ENCODE assay signal across 21 mouse cellular contexts in the genomic region with DNA sequence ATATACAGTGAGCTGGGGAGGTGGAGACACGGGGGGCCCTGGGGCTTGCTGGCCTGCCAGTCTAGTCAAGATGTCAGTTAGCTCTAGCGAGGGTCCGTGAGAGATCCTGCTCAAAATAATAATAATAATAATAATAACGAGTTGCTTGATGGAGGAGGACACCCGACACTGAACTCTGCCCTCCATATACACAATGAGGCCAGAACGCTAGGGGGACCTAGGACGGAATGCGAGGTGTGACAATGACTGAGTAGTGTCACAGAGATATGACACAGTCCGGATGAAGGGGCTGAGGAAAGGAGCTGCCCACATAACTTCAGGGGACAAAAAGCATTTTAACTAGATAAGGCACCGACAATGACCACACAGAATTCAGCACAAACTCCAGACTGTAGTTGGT.
DNase-seq lines count a peak whose midpoint lies in the region; ATAC-seq and TF ChIP-seq lines count a peak whose summit lies in the region.
"Had no signal": no experiment of that assay in that cellular context is flagged by ENCODE, and none has a peak within 500 bp of the region (broad histone marks: within the 10 kb centered on the region; RNA-seq: fewer than 3 reads in every experiment).

No protein-coding gene starts in this region.

- ATAC-seq in activated CD4-positive, CD25-positive, alpha-beta regulatory T cell, adult 4 months: no peak
- ATAC-seq: forebrain, embryonic 13.5 days; forebrain, embryonic 15.5 days; forebrain, postnatal 0 days had no signal

- TF ChIP-seq CTCF in thymus, adult 2 months (IDR thresholded peaks at IDR 0.05; ENCODE audit: borderline replicate concordance, control insufficient read depth, extremely low read depth, insufficient read depth, low read length, poor library complexity): no peak
- no peak for TF ChIP-seq CTCF in bone marrow, adult 2 months (IDR thresholded peaks at IDR 0.05; ENCODE audit: control insufficient read depth, insufficient read depth, low read length)

- no peaks in the 10 kb centered on the region for H3K27me3 ChIP-seq in thymus, adult 2 months (ENCODE audit: control insufficient read depth, insufficient read depth, low read length)
- H3K27me3 ChIP-seq: embryonic facial prominence, embryonic 12.5 days; forebrain, embryonic 13.5 days; forebrain, embryonic 15.5 days; Patski had no signal

- no peak for DNase-seq in thymus, adult 2 months
- DNase-seq in thymus, postnatal 0 days (ENCODE audit: low spot score): no peak
- peak; percentile 44 for DNase-seq in thymus, postnatal 4 days
- no peak for DNase-seq in thymus, postnatal 36 days
- DNase-seq: adrenal gland, adult 2 months; adrenal gland, postnatal 10 days; adrenal gland, postnatal 25 days; cerebellum, adult 11-12 months; cerebellum, adult 2 months; cerebellum, adult 9-10 months; cerebellum, postnatal 10 days; cerebellum, postnatal 25 days; forebrain, postnatal 0 days had no signal

- peaks cover 50% of the 10 kb centered on the region for H3K4me1 ChIP-seq in thymus, adult 2 months (replicated peaks; ENCODE audit: control insufficient read depth, insufficient read depth, low read length)
- H3K4me1 ChIP-seq in bone marrow, adult 2 months (ENCODE audit: control insufficient read depth, insufficient read depth, low read length): peaks cover 7% of the 10 kb centered on the region; the same call in 1 of the 2 replicates
- H3K4me1 ChIP-seq: embryonic facial prominence, embryonic 10.5 days; embryonic facial prominence, embryonic 12.5 days; forebrain, embryonic 13.5 days; forebrain, embryonic 15.5 days had no signal

- no peak overlapping the region for H3K4me3 ChIP-seq in thymus, adult 2 months (ENCODE audit: control insufficient read depth, insufficient read depth, low read length)
- H3K4me3 ChIP-seq in bone marrow, adult 2 months (replicated peaks; ENCODE audit: control insufficient read depth, low read depth, low read length): no peak overlapping the region
- H3K4me3 ChIP-seq: embryonic facial prominence, embryonic 10.5 days; embryonic facial prominence, embryonic 12.5 days; forebrain, embryonic 13.5 days; forebrain, embryonic 15.5 days had no signal

- no peaks in the 10 kb centered on the region for H3K36me3 ChIP-seq in thymus, adult 2 months (ENCODE audit: control insufficient read depth, insufficient read depth, low read length)
- H3K36me3 ChIP-seq: embryonic facial prominence, embryonic 10.5 days; embryonic facial prominence, embryonic 12.5 days; forebrain, embryonic 15.5 days; G1E had no signal

- peak overlapping the region; percentile 97 for H3K27ac ChIP-seq in thymus, adult 2 months (ENCODE audit: control insufficient read depth, insufficient read depth, low read length)
- peak overlapping the region; percentile 15; the same call in 1 of the 2 replicates for H3K27ac ChIP-seq in bone marrow, adult 2 months (ENCODE audit: control insufficient read depth, insufficient read depth, low read depth, low read length, poor library complexity)
- H3K27ac ChIP-seq: embryonic facial prominence, embryonic 10.5 days; embryonic facial prominence, embryonic 12.5 days; forebrain, embryonic 13.5 days; forebrain, embryonic 15.5 days had no signal

- TF ChIP-seq POLR2A in thymus, adult 2 months (IDR thresholded peaks at IDR 0.05; ENCODE audit: control insufficient read depth, extremely low read depth, insufficient read depth, low read length, poor library complexity): no peak
- TF ChIP-seq POLR2A in bone marrow, adult 2 months (IDR thresholded peaks at IDR 0.05; ENCODE audit: borderline replicate concordance, control insufficient read depth, low read depth, low read length): no peak

- WGBS in thymus, adult 2 months: 68% methylated on average over 10 of the region's 10 CpGs
- WGBS in bone marrow, adult 2 months: 76% methylated on average over 10 of the region's 10 CpGs
